Mouse (Mus musculus) gastrocnemius, adult 18-20 months (tissue): Measurements from ENCODE around the gene Ak1. TPM values are rescaled to one million over a fixed set of nuclear protein-coding genes. Genes with fewer than 3 reads are reported as not detected.

ENCODE experiments used
- DNase-seq: peaks from one replicate; pipeline ENCODE4 v3.0.0; 2021; ENCODE audit warnings: low spot score
- total RNA-seq, 2 experiments: library from RNA; stranded (reverse); gene quantifications; 2 replicates each; pipeline ENCODE4 v1.2.3; 2021

Ak1 gene
- total RNA-seq, 2 experiments from 2014 or later = 1,543 to 1,586 TPM

DNA sequence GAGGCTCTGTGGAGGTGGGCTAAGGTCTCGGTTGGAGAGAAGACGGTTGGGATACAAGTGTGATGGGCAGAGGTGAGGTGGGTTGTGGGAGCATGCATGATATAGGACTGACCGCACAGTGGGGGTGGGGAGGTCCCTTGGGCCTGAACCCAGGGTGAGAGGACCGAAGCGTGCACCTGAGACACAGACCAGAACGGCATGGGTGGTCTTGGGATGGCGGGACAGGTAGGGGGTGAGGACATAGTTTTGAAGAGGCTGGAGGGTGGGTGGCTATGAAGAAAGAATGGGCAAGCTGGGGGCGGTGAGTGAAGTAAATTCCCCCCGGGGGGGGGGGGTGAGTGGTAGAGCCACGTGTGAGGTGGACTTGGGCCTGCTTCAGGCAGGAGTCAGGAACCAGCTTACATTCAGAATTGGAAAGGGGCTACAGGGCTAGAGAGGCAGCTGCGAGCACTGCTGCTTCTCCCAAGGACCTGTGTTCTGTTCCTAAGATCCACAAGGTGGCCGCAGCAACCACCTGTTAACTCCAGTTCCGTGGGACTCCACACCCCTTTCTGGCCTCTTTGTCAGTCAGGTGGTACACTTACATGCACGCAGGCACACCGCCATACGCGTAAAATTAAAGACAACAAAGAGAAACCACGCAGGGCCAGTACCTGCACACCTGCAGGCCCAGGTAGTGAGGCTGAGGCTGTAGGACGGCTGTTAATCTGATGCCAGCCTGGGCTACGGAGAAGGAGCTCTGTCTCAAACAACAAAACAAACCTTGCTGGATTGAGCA lies 5.9 kb downstream of the Ak1 start:
- DNase-seq = no peak

DNA sequence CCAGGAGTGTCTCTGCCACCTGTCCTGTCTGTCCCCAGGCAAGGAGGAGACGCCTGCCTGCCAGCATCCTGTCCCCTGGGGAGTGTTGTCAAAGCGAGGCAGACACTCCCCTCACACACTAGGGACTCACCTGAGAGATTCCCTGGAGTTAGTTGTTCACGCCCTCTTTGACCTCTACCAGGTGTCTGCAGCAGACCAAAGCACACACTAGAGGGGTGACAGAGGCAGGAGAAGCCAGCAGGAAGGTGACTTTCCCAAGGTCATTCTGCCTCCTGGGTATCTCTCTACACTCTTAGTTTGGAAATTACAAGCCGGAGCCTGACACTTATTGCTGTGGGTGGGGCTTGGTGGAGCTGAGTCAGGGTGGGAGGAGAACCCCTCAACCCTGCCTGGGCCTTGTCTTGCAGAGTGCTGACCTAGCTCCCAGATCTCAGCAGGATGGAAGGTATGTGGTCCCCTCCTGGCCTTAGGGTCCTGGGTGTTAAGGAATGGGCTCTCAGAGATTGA lies 6.5 kb downstream of the Ak1 start:
- DNase-seq = peak; percentile 47

DNA sequence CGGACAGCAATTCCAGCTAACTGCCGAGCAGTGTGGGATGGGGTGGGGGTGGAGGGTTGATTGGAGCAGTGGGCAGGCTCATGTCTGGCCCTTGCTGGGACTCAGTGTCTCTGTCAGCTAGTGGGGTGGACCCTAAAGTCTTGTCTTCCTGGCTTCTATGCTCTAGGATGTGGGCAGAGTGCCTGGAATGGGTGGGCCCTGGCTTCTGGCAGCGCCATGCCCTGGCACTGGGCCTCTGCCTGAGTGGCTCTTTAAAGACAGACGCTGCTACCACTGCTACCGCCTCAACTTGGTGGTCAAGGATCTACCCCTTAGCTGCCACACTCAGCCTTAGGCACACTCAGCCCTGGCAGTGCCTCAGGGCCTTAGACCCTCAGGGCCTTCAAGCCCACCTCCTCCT lies 7.2 kb downstream of the Ak1 start:
- peak; percentile 88 for DNase-seq

DNA sequence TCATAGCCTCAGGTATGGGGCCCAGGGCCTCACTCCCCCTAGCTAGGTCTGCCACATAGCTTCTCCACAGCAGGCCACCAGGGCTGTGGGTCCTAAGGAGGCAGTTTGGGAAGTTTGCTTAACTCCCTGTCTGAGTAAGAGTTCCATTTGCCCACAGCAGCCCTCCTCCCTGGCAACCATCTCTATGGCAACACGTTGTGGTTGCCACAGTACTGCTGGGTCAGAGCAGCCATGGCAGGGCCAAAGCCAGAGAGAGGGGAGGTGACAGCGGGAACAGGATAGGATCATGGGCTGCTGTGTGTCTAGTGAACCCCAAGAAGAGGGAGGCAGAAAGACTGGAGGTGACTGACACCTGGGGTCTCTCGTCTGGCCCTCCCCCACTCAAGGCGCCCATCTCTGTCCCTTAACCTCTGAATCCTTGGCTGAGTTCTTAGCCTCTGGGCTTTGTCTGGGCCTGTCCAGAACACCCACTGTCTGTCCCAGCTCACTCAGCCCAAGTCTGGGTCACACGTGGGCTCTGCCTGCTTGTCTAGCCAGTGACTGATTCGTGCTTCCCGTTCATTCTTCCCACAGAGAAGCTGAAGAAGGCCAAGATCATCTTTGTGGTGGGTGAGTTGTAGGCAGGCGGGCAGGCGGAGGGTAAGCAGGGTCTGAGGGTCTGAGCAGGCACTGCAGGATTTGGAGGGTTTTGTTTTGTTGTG lies 7.9 kb downstream of the Ak1 start:
- no peak for DNase-seq

DNA sequence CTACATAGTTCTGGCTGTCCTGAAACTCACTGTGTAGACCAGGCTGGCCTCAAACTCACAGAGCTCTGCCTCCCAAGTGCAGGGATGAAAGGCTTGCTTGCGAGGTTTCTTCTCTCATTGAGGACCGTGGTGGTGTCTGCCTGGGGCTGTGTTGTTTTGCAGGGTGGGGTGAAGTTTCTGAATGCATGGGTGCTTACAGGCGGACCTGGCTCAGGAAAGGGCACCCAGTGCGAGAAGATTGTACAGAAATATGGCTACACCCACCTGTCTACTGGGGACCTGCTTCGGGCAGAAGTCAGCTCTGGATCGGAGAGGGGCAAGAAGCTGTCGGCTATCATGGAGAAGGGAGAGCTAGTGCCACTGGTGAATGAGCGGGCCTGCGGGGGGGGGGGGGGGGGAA lies 8.5 kb downstream of the Ak1 start:
- DNase-seq = no peak

DNA sequence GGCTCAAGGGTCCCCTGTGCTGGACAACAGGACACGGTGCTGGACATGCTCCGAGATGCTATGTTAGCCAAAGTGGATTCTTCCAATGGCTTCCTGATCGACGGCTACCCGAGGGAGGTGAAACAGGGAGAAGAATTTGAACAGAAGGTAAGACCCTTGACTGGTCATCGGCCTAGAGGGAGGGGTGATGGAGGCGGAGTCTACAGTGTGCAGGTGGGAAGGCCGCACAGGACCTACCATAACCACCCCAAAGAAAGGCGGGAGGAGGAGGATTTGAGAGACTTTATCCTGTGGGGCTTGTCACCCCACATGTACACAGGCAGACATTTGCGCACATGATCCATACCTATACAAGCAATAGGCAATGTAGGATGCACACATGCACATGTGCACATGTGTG lies 9.5 kb downstream of the Ak1 start:
- DNase-seq = no peak

DNA sequence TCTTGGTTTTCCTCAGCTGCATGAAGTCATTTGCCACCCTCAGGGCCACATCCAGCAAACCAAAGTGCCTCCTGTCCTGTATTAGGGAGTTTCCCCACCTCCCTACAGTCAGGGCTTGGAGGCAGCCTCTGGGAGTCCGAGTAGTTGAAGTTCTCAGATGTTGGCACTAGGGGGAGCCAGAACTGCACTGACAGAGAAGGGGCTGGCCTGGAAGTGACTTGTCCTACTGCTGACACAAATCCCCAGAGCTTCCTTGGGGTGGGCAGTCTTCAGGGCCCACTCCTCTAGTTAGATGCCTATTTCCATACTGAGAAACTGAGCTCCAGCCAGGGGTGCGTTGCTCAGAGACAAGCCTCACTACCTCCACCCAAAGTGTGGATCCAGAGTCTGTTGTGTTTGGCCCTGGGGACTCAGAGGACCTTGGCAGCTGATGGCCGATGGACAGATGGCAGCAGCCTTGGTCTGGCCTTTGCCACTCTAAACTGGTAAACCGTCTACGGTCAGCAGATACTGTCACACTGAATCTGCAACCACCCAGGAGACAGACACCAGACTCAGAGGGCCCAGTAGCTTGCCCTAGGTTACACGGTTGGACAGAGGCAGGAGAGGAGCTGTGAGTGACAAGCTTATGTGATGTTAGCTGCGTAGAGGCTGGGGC lies 10.3 kb downstream of the Ak1 start:
- peak; percentile 89 for DNase-seq

DNA sequence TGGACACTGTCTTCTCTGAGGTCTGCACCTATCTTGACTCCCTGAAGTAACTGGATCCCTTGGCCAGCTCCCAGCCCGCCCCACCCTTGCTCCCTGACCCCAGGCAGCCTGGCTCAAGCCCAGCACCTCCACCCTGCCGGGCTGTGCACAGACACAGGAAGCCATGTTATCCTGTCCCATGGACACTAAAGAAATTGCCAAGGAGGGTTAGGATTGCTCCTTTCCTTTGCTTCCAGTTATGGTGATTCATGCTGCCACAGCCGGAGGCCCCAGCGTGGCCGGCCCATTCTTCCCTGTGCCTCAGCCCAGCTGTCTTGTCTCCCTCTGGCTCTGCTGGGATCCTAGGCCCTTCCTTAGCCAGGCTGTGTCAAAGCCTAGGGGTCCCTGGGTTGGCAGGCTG lies 12.1 kb downstream of the Ak1 start:
- DNase-seq = peak; percentile 67

DNA sequence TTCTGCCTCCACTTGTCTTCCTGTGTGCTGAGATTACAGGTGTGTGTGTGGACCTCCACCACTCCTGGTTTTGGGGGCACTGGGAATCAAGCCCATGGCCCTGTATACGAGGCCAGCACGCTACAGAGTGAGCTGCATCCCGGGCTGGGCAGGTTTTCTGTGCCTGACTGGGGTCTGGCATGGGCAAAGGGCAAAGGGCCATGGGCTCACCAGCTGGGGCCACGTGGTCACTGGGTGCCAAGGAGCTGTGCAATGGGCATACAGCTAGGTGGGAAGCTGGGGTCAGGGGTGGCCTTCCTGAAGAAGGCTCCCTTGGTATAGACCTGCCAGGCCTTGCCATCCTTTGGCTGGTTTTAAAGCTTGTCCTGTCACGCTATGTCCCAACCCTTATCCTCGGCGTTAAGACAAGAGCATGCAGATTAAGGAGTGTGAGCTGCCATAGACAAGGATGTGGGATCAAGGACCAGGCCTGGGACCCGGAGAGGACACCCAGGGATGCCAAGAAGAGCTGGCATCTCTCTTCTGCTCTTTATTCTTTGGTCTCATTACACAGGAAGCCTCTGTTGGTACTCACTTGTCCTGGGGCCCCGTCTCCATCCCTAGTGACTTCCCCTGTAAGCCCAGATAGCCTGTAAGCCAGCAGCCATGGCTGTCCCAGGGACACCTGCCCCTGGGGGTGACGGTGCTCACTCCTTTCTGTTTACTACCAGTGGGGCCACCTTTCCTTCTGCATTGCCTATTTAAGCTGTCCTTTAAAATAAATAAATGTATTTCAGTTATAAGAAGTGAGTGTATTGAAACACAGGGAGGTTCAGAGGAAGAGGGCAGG lies 12.9 kb downstream of the Ak1 start:
- no peak for DNase-seq

DNA sequence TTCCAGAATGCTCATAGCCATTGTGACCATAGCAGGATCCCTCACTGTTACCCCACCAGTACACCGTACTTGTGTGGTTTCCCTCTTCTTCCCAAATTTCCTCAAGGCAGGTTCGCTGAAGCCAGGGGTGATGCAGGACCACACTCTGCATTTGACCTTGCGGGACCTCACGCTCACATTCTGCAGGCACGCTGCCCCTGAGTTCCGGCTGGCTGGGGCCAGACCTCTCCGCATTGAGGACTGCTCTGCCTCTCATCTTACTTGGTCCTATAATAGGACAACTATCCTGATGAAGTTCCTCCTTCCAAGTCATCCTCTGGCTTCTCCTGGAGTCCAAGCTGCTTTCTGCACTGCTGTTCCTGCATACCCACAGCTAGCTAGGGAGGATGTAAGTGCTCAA lies 15.1 kb downstream of the Ak1 start:
- DNase-seq = no peak

DNA sequence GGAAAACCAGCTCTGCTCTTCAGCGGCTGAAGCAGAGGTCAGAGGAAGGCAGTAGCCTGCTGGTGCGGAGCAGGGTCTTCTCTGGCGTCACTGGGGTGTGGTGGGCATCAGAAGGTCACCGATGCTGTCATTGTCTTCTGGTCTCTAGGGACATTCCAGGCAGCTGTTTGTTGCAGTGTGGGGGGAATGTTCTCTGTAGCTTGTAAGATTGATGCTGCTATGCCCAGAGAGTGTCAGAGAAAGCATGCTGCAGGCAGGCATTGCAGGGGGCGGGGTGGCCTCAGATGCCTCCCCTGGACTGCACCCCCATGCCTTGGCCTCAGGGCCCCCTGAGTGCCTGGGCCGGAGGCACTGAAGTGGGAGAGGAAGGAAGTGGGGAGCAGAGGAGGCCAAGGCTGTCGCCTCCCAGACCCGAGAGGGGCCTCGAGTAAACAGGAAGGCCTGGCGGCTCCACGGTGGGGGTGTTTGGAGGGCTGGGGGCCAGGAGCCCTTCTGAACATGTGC lies 16.3 kb downstream of the Ak1 start:
- no peak for DNase-seq

DNA sequence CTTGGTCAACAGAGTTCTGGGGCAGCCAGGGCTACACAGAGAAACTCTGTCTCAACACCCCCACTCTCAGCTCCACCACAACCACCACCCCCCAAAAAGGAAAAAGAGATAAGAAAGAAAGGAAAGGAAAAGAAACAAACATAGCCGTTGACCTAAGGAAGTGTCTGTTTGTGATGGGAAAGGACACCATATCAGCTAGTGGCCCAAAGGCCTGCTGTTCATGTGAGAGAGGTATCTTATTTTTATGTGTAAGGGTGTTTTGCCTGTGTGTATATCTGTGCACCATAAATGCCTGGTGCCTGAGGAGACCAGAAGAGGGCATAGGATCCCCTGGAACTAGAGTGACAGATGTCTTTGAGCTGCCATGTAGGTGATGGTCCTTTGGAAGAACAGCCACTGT lies 18.1 kb downstream of the Ak1 start:
- DNase-seq = no peak

DNA sequence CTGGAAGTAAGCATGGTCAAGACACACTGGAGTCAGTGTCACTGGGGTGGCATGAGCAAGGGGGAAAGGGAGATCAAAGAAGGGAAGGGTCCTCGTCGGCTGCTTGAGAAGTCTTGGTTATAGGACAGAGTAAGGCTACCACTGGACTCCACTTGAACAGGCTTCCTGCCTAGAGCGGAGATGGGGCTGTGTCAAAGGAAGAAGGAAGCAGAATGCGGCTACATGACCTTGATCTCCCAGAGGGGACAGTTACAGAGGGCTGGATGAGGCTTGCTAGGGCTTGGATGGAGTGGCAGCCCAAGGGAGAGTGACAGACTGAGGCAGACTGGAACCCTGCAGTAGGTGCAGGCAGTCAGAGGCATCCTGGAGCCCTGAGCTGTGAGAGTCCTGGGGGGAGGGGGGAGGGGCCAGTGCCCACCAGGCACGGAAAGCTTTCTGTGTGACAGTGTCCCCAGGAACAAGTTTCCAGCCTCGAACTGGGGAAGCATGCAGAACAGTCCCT lies 19.0 kb downstream of the Ak1 start:
- DNase-seq = no peak

DNA sequence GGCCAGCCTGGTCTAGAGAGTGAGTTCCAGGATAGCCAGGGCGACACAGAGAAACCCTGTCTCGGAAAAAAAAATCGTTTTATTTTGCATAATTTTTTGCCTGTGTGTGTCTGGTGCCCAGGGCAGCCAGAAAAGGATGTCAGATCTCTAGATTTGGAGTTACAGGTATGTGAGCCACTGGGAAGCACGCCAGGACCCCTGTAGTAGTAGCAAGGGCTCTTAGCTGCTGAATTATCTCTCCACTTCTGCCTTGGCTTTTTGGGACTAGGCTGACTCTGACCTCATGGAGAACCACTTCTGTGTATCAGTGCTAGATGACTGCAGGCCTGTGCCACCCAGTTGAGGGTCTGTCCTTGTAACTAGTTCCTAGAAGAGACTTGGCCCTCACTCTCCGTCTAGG lies 20.3 kb downstream of the Ak1 start:
- DNase-seq = no peak

DNA sequence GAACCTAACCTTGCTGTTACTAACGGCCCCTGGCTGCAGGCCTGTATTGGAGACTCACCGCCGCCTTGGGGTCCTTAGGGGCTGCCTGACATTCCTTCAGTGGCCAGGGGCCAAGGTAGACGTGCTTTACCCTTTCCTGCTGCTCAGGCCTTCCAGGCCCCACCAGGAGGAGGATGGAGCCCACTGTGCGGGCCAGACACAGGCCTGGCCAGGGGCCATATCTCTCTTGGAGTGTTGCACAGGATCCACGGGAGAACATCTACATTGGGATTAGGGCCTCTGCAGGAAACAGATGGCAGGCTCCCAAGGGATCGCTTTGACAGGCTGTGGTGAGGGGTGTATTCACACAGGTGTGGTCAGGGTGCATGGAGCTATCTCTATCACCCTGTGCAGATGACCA lies 21.3 kb downstream of the Ak1 start:
- no peak for DNase-seq

DNA sequence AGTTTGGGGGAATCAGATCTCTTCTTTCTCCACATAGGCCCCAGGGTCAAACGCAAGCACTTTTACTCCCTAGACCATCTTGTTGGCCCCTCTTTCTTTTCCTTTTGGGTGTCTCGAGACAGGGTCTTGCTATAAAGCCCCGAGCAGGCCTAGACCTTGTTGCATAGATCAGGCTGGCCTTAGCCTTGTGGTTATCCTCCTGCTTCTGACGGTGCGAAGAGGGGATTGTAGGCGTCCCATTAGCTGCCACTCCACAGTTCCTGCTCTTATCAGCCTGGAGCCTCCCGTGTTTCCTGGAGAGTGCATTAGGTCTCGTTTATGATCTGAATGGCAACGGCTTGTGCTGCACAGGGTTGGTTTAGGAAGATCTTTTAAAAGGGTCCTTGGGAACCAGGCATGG lies 22.5 kb downstream of the Ak1 start:
- DNase-seq = no peak

DNA sequence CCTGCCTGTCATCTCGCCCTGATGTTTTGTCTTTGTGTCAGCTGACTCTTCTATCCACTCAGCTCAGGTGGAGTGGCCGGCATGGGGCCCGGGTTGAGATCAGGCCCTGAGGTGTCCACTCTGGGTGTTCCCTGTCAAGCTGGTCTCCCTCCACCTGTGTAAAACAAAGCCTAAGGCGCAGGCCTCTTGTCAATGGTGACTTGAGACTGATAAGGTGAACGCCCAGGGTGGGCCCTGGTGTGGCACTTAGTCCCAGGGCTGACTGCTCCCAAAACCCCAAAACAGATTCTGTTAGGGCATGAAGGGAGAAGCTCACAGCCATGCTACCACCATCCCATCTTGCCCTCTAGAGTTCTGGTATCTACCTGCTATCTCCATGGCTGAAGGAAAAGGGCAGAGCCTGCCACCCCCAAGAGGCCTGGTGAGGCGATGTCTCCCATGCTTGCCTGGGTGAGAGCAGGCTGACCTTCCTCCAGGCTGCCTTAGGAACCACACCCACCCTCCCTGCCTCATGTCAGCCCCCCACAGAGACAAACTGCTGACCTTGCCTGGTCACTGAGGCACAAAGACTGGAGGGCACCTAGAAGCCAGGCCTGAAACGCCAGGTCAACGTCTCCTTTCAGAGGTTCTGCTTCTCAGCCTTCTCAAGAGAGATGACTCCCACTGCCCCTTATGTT lies 23.4 kb downstream of the Ak1 start:
- no peak for DNase-seq

DNA sequence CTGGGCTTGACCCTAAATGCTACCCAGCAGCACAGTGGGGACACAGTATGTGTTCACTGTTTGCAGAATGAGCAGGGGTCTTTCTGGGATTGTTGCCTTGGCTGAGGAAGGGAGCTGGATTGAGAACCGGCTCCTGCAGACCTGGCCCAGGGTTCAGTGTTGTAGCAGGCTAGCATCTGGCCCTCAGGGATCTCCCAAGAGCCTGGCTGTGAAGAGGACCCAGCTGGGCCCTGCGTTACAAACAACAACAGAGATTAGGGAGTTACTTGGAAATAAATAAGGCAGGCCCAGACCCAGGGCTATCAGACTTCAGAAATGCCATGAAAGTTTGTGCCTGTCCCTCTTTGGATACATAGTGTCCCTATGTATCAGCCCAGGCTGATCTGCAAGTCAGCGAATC lies 24.1 kb downstream of the Ak1 start:
- no peak for DNase-seq

DNA sequence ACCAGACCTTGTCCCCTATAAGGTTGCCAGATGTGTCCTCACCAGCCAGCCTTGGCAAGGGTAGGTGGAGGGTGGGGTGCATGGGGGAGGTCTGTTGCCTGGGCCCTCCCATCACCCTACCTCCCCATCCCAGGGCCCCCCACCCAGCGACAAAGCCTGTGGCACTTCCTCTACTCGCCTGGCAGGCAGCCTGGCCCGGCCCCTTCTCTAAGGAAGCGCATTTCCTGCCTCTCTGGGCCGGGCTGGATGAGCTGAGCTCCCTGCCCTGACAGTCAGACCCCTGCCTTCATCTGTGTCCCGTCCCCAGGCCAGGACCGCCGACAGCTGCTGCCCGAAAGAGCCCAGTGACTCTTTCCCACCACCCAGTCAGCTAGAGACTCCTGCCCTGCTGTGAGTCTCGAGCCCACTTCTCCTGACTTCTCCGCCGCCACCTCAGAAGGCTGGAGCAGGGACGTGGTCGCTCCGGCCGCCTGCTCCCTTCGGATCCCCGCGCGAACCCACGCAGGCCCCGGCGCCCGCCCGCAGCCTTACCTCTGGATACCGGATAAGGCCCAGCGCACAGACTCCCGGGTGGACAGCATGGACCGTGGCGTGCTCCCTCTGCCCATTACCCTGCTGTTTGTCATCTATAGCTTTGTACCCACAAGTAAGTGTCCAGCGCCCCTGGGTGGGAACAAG lies 25.0 kb downstream of the Ak1 start, which contains the start of gene Eng:
Gene Eng, plus strand, starts transcription at position 217 of the 678 bp plus-strand sequence.
- DNase-seq = peak; percentile 62

DNA sequence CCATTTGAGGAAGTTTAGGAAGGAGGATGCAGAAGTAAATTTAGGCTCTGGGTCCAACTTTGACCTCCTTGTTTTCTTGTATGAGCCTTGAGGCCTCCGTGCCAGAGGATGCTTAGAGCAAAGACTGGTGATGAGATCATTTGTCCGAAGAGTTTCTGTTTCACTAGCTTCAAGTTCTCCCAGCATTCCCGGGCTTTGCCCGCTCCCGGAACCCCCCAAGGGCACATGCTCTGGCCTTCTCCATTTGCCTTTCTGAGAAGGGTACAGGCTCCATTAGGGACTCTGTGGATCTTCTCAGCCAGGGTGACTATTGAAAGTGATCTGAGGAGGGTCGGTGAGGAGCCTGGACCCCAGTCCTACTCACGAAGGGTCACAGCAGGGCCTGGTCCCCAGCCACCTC lies 25.8 kb downstream of the Ak1 start:
- DNase-seq = no peak
